ENCODE assay signal across 17 mouse cellular contexts in the genomic region with DNA sequence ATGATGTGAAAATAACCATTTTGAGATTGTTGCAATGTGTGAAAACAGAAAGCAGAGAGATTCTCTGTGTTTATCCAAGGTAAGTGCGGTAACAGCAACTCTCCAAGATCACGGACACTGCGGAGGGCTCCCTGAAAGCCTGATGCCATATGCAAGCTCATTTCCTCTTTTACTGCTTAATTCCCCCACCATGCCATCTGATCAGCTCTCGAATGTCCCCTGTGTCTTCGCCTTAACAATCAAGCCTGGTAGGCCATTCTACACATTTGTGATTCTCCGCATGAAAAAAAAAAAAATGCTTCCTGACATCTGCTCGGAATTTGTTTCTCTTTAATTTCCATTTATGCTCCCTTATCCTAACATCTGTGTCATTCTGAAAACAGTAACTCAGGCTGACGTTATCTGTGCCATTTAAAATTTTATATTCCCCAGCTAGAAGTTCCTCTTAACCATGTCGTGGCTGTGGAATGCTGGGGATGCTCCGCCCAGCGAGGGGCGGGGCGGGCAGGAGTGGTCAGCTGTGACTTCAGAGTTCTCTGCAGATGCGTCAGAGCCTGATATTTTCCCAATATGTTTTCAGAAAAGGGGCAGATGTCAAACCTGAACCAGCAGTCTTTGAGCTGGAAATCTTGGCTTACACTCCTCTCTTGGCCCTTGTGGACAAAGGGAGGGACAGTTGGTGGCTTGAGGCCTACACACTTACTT.
DNase-seq lines count a peak whose midpoint lies in the region; ATAC-seq lines count a peak whose summit lies in the region.
"Had no signal": no experiment of that assay in that cellular context is flagged by ENCODE, and none has a peak within 500 bp of the region (broad histone marks: within the 10 kb centered on the region; RNA-seq: fewer than 3 reads in every experiment).

No protein-coding gene starts in this region.

- peak; percentile 51 for DNase-seq in intestine, embryonic 14.5 days (ENCODE audit: low spot score)
- DNase-seq in NIH3T3 (ENCODE audit: low read depth): peak; percentile 70
- DNase-seq in natural killer cell, adult 2 months (ENCODE audit: low spot score in 2 of 2): no peak
- DNase-seq in layer of hippocampus, postnatal 36 days: no peak
- DNase-seq: cerebellum, adult 18-20 months; gastrocnemius, postnatal 10 days; kidney, adult 9 months; liver; spleen, adult 18-20 months had no signal

- no peak overlapping the region for H3K9ac ChIP-seq in intestine, embryonic 14.5 days (ENCODE audit: low read length)
- H3K9ac ChIP-seq in intestine, embryonic 16.5 days (ENCODE audit: low read depth, low read length): no peak overlapping the region
- H3K9ac ChIP-seq in embryonic facial prominence, embryonic 13.5 days: no peak overlapping the region
- no peak overlapping the region for H3K9ac ChIP-seq in midbrain, embryonic 13.5 days (replicated peaks)
- H3K9ac ChIP-seq: heart, embryonic 12.5 days; hindbrain, embryonic 15.5 days; lung, embryonic 15.5 days had no signal

- no peaks in the 10 kb centered on the region for H3K27me3 ChIP-seq in intestine, embryonic 14.5 days (replicated peaks; ENCODE audit: control insufficient read depth, insufficient read depth, low read length)
- no peaks in the 10 kb centered on the region for H3K27me3 ChIP-seq in intestine, embryonic 16.5 days (replicated peaks; ENCODE audit: control insufficient read depth, insufficient read depth, low read length)
- peaks cover 16% of the 10 kb centered on the region; the same call in 1 of the 2 replicates for H3K27me3 ChIP-seq in embryonic facial prominence, embryonic 13.5 days
- H3K27me3 ChIP-seq in midbrain, embryonic 13.5 days: no peaks in the 10 kb centered on the region
- H3K27me3 ChIP-seq: heart, embryonic 12.5 days; hindbrain, embryonic 15.5 days; lung, embryonic 15.5 days had no signal

- no peaks in the 10 kb centered on the region for H3K9me3 ChIP-seq in intestine, embryonic 14.5 days (ENCODE audit: control insufficient read depth, low read length)
- no peaks in the 10 kb centered on the region for H3K9me3 ChIP-seq in intestine, embryonic 16.5 days (ENCODE audit: control insufficient read depth, low read length)
- H3K9me3 ChIP-seq in embryonic facial prominence, embryonic 13.5 days: no peaks in the 10 kb centered on the region
- H3K9me3 ChIP-seq in midbrain, embryonic 13.5 days: no peaks in the 10 kb centered on the region
- H3K9me3 ChIP-seq: heart, embryonic 12.5 days; hindbrain, embryonic 15.5 days; lung, embryonic 15.5 days had no signal

- peaks cover 5% of the 10 kb centered on the region for H3K4me1 ChIP-seq in intestine, embryonic 14.5 days (replicated peaks; ENCODE audit: control insufficient read depth, insufficient read depth, low read length)
- no peaks in the 10 kb centered on the region for H3K4me1 ChIP-seq in intestine, embryonic 16.5 days (ENCODE audit: control insufficient read depth, insufficient read depth, low read length)
- peaks cover 32% of the 10 kb centered on the region for H3K4me1 ChIP-seq in embryonic facial prominence, embryonic 13.5 days
- peaks cover 65% of the 10 kb centered on the region for H3K4me1 ChIP-seq in midbrain, embryonic 13.5 days (replicated peaks)

- H3K4me3 ChIP-seq in intestine, embryonic 14.5 days (ENCODE audit: low read depth, low read length): no peak overlapping the region
- no peak overlapping the region for H3K4me3 ChIP-seq in intestine, embryonic 16.5 days (ENCODE audit: low read length)
- no peak overlapping the region for H3K4me3 ChIP-seq in embryonic facial prominence, embryonic 13.5 days
- H3K4me3 ChIP-seq in midbrain, embryonic 13.5 days (replicated peaks): no peak overlapping the region
- H3K4me3 ChIP-seq: erythroblast, embryonic 14.5 days; heart, embryonic 12.5 days; hindbrain, embryonic 15.5 days; lung, embryonic 15.5 days had no signal

- WGBS in intestine, embryonic 14.5 days: 54% methylated on average over 14 of the region's 14 CpGs
- 47% methylated on average over 14 of the region's 14 CpGs for WGBS in intestine, embryonic 16.5 days
- 34% methylated on average over 14 of the region's 14 CpGs for WGBS in embryonic facial prominence, embryonic 13.5 days
- 48% methylated on average over 14 of the region's 14 CpGs for WGBS in midbrain, embryonic 13.5 days

- no peak overlapping the region for H3K27ac ChIP-seq in intestine, embryonic 14.5 days (ENCODE audit: low read depth)
- H3K27ac ChIP-seq in intestine, embryonic 16.5 days (ENCODE audit: low read length): no peak overlapping the region
- no peak overlapping the region for H3K27ac ChIP-seq in embryonic facial prominence, embryonic 13.5 days
- peak overlapping the region; percentile 65 for H3K27ac ChIP-seq in midbrain, embryonic 13.5 days
- H3K27ac ChIP-seq: hindbrain, embryonic 15.5 days; lung, embryonic 15.5 days had no signal

- no peaks in the 10 kb centered on the region for H3K36me3 ChIP-seq in intestine, embryonic 14.5 days (ENCODE audit: control insufficient read depth, insufficient read depth, low read length)
- H3K36me3 ChIP-seq in intestine, embryonic 16.5 days (ENCODE audit: control insufficient read depth, insufficient read depth, low read length): no peaks in the 10 kb centered on the region
- no peaks in the 10 kb centered on the region for H3K36me3 ChIP-seq in embryonic facial prominence, embryonic 13.5 days
- H3K36me3 ChIP-seq in midbrain, embryonic 13.5 days: no peaks in the 10 kb centered on the region
- H3K36me3 ChIP-seq: heart, embryonic 12.5 days; hindbrain, embryonic 15.5 days; lung, embryonic 15.5 days had no signal

- no peak overlapping the region for H3K4me2 ChIP-seq in intestine, embryonic 14.5 days (ENCODE audit: low read length)
- no peak overlapping the region for H3K4me2 ChIP-seq in intestine, embryonic 16.5 days (ENCODE audit: low read depth, low read length)
- peak overlapping the region; percentile 21; the same call in 1 of the 2 replicates for H3K4me2 ChIP-seq in embryonic facial prominence, embryonic 13.5 days
- H3K4me2 ChIP-seq in midbrain, embryonic 13.5 days (replicated peaks): no peak overlapping the region
- H3K4me2 ChIP-seq: heart, embryonic 12.5 days; hindbrain, embryonic 15.5 days; lung, embryonic 15.5 days had no signal

- ATAC-seq in intestine, embryonic 14.5 days (replicated peaks; ENCODE audit: low FRiP score, low TSS enrichment, low read depth): no peak
- no peak for ATAC-seq in intestine, embryonic 16.5 days
- ATAC-seq in embryonic facial prominence, embryonic 13.5 days (ENCODE audit: insufficient number of reproducible peaks, insufficient read depth, low FRiP score, low TSS enrichment, low read depth): no peak
- no peak for ATAC-seq in midbrain, embryonic 13.5 days
- ATAC-seq: Patski had no signal

Comparison
In these comparisons a context has a peak if more than half of its experiments do, and no peak if none do; other contexts are left out.
1. DNase-seq: peak in intestine, embryonic 14.5 days (single experiment) and NIH3T3 (single experiment); none in natural killer cell, adult 2 months (0 of 2) and layer of hippocampus, postnatal 36 days (0 of 2).